Mouse (Mus musculus) c-Kit-positive CD71-negative TER-119-negative erythroid progenitor cells, embryonic 14.5 days (primary cell): ENCODE measurements around the gene Olfr557.

Experiments
- DNase-seq: peaks from one replicate; pipeline ENCODE4 v3.0.0-alpha.2; 2013; ENCODE audit warnings: low read depth

Olfr557 gene

DNA sequence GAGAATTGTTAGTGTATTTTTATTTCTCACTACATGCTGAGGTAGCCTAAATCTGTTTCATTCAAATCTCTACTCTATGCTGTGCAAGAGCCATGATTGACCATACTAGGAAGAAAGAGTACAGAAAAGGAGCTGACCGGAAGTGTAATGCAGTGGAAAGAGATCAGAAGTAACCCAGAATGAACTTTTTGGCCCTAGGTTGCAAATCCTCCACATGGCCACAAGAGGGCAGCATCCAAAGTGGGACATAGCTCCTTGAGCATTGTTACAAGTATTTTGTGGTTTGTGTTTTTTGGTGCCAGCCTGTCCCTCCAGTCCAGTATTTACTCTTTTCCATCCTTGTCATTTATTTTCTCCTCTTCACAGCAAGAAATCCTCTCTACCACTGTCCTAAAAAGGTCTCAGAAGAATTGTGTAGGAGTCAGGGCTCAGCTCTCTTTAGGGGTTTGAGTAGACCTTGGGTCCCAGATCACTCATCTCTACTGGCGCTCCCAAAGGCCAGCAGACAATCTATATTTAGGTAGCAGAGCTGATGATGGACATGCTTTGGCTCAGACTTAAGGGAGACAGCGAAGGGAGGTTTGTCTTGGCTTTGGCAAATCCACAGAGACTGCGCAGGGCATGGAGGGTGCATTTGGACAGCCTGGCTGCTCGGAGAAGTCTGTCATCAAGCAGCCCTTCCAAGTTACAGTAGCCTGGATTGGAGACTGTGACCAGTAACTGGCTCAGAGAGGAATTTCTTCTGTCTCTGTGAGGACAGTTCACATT lies at the start of gene Olfr557:
Gene Olfr557 (plus strand): TSS at position 553 of the 768 bp plus-strand sequence.
- DNase-seq = peak; percentile 35

DNA sequence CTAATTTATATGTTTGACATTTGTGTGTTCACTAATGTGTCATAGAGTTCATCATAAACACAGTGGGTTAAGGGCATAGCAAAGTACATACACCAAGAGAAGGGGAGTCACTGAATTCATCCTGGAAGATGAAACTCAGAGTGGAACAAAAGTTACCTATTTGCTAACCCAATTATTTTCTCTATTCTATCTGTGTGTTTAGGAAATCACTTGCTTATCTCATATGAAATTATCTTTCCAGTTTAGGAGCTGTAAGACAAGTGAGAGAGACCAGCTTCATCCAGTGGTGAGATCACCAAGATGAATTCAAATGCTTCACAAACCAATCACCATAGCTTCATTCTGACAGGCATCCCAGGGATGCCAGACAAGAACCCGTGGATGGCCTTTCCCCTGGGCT lies 37.2 kb upstream of the Olfr557 start, which contains the start of gene Olfr555:
Gene Olfr555 (plus strand): TSS at position 301 of the 400 bp plus-strand sequence.
- no peak for DNase-seq

DNA sequence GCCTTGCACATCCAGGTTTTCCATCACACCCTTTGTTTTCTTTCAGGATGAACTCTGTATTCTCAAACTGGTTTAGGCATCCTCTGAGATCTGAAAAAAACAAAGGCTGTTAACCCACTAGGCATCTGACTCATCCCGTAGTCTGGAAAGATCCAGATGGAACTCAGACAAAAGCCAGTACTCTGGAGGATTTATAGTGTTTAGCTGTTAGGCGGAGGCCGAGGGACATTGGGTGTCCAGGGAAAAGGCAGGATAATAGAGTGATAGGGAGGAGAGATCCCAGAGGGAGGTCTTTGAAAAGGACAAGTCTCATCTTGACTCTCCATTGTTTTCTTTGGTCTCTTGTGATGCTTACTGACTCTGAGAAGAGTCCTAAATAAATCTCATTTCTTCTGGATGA lies 31.1 kb upstream of the Olfr557 start, which contains the start of gene Olfr556:
Gene Olfr556 (plus strand): TSS at position 301 of the 400 bp plus-strand sequence.
- no peak for DNase-seq

DNA sequence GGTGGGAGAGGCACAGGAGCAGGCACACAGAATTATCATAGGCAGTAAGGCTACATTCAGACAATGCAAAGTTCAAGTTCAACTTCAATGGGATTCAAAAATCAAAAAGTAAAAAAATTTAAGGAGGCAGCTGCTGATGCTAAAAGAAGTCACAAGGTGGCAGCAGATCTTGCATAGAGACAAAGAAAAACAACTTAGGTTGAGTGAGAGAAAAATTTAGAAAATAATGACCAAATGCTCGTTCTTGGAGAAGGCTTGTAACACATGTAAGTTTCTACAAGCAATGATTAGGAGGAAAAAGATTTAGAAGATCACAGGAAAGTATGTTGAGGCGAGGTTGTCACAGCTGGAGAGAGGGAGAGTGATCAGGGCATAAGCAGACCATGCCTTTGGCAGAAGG lies 30.3 kb upstream of the Olfr557 start:
- DNase-seq = no peak

DNA sequence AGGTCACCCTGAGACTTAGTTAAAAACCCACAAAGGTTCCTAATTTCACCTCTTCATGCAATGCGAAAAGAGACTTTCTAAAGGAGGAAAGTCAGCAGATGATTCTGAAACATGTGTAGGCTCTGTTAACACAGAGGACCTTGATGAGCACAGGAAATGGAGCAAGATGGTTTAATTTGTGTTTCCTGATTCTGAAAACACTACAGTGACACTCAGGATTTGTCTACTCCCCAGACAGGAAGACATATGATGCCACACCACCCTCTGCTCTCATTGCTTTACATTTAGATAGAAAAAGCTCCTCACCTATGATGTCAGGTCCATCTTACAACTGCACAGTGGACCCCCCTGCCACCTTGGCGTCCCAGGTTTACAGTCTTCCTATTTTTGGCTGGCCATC lies 19.5 kb upstream of the Olfr557 start:
- no peak for DNase-seq

DNA sequence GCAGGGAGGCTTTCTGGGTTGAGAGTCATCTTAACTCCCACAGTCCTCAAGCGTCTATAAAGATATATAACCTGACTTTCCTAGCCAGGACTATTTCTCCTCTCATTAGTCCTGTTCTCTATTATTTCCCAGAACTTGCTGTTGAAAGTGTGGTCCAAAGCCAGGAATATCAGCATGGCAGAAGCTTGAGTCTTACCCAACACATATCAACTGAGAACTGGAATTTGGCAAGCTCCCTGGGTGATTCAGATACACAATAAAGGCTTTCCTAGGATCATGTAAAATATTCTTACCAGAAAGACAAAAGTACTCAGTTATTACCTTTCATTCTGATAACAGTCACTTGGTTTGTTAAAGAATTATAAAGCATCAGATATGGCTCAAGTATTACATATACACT lies 13.8 kb upstream of the Olfr557 start:
- no peak for DNase-seq

DNA sequence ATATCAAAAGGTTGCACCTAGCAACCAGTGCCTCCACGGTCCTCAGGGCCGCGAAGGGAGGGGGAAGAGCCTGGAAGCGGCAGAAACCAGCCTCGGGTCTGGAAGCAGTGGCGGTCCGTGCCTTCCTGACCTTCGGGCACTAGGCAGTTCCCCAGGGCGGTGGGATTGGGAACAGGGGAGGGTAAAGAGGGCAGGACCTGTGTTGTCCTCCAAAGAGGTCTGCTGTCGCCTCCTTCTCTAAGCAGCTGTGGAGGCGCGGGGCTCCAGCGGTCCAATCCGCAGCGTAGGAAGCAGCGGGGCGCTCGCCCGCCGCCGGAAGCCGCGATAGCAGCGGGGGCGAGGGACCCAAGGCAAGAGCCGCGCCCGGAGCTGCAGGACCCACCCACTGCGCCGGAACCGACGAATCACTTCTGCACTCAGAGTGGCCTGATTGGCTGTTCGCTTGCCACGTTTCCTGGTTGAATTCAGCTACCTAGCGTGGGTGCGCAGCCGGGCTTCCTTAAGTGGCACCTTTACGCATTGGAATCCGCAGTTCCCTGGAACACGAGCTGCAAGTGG lies 8.7 kb upstream of the Olfr557 start, which contains the start of gene Trim68:
Gene Trim68 (minus strand): TSS at position 384 of the 558 bp plus-strand sequence.
- peak; percentile 73 for DNase-seq

DNA sequence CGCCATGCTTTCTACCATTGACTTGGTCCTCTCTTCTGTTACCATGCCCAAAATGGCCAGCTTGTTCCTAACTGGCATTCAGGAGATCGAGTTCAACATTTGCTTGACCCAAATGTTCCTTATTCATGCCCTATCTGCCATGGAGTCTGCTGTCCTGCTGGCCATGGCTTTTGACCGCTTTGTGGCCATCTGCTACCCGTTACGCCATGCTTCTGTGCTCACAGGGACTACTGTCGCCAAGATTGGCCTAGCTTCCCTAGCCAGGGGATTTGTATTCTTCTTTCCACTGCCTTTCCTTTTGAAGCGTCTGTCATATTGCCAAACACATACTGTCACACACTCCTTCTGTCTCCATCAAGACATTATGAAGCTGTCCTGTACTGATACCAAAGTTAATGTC lies 2.8 kb downstream of the Olfr557 start:
- DNase-seq = no peak

DNA sequence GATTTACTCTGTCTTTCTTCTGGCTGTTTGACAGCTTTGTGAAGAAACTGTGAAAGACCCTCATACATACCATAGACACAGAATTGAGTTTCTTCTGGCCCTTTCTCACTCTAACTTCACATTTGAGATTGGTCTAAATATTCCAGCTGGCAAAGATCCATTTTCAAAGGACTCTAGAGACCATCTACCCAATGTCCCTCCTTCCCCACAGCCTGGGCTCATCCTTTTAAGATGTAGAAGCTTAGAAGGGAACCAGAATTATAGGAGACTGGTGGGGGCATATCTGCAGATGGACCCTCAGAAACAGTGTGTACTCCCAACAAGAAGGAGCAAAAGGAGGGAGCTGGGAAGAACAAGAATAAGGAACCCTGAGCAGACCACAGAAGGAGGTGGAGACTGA lies 6.2 kb downstream of the Olfr557 start, which contains the start of gene Olfr558:
Gene Olfr558 (plus strand): TSS at position 301 of the 400 bp plus-strand sequence.
- DNase-seq = no peak

DNA sequence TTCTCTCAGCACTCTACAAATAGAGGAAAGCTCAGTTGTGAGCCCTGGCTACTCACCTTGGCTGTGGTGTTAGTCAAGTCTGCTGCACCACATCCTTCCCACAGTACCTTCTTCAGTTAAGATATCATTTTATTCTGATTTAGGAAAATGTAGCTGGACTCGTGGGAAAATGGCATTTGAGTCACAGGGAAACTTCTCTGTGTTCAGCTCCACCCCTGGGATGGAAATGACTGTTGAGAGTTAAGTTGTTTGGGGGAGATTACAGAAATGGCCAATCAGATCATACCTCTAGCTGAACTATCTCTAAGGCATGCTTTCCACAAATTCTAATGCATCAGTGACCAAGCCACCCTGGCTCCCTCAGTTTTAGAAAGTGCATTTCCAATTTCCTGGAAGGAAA lies 23.3 kb downstream of the Olfr557 start, which contains the start of gene Olfr33:
Gene Olfr33 (minus strand): TSS at position 101 of the 400 bp plus-strand sequence.
- DNase-seq = no peak

DNA sequence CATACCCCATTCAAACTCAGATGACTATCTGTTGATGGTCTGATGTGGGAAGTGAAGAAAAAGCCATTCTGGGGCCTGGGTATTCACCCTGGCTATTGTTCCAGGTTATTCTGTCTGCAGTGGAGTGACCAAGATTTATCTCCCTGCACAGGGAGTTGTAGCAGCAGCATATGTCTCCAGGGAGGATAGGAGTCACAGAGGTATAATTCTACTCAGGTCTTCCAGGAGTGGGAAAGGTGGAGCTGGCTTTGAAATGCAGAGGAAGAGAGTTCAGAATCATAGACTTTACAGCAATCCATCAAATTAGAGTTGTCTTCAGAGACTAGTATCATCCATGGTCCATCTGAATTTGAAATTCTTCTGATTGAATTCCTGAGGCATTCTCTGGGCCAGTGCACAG lies 31.7 kb downstream of the Olfr557 start, which contains the start of gene Olfr559:
Gene Olfr559 (minus strand): TSS at position 101 of the 400 bp plus-strand sequence.
- DNase-seq = no peak

DNA sequence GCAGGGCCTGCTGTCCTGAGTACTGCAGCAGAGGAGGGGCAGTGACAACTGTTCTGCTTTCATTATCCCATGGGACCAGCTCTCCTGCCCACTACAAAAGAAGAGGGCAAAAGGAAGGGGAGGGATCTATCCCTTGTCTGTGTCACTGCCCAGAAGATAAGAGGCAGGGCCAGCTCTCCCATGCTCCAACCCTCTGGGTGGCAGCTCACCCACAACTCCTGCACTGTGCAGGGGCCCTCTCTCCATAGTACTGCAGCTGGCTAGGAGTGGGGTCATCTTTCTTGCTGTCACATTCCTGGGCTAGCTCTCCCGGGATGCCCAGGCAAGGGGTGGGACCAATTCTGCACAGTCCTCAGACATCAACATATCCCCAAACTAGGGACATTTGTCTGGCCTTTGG lies 38.1 kb downstream of the Olfr557 start:
- no peak for DNase-seq

DNA sequence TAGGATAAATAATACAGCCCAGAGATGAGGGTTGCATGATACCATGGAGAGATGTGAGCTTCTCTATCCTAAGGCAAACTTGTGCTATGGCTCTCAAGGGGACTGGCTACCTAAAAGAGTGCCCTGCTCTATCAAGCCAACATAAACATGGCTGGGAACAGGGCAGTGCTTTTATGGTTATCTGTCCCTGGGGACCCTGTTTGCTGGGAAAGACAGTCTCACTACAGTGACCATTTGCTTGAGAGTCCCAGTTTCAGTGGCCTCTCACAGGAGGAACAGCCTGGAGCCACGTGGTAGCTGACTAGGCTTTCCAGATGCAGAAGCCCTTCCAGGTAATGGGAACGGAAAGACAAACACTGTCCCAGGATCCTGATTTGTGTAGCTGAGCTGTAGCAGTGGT lies 42.0 kb downstream of the Olfr557 start:
- DNase-seq = no peak
